Mouse (Mus musculus) mammary gland, adult 2 months (tissue): ENCODE results near the gene Mfn1. TPM values are rescaled to one million over a fixed set of nuclear protein-coding genes. Genes with fewer than 3 reads are reported as not detected.

ENCODE experiments used
- polyA plus RNA-seq: library from polyadenylated mRNA; depleted of rRNA; stranded (reverse); fragments of >200 nt; gene quantifications from 2 replicates; pipeline ENCODE4 v1.2.3, GENCODE M21; 2012; ENCODE audit warnings: low replicate concordance; rRNA removed

Gene Mfn1
- 5.9 and 19.4 TPM in 2 replicates for polyA plus RNA-seq

GRCm38 (mm10) chr3:32529303-32529898 is at the start of gene Mfn1:
Gene Mfn1 (plus strand): TSS chr3:32529465.

GRCm38 (mm10) chr3:32492097-32493090 is 36.9 kb upstream of the Mfn1 start, which contains the start of gene Kcnmb3:
Gene Kcnmb3 (minus strand): TSS chr3:32492231.

GRCm38 (mm10) chr3:32509496-32510374 is 19.5 kb upstream of the Mfn1 start, which contains the start of gene Zfp639:
Gene Zfp639 (plus strand): TSS chr3:32510259.

GRCm38 (mm10) chr3:32616331-32617052 is 87.2 kb downstream of the Mfn1 start, which contains the start of gene Gnb4:
Gene Gnb4 (minus strand): TSS chr3:32616585.

Other genes starting within 250 kb of the Mfn1 start
- 9.7 and 10.3 TPM in 2 replicates for gene Zmat3, start 163.5 kb upstream of the Mfn1 start, polyA plus RNA-seq
- 3.4 and 9.5 TPM in 2 replicates for gene Pik3ca, start 131.8 kb upstream of the Mfn1 start, polyA plus RNA-seq
- 0.10 TPM in 1 of 2 replicates, not detected in the other for gene Kcnmb3, start 37.2 kb upstream of the Mfn1 start, polyA plus RNA-seq
- gene Zfp639, start 19.2 kb upstream of the Mfn1 start, polyA plus RNA-seq, result 18.3 and 32.3 TPM in 2 replicates
- gene Gnb4, start 87.1 kb downstream of the Mfn1 start, polyA plus RNA-seq, result 25.3 and 55.8 TPM in 2 replicates
- 12.4 and 16.5 TPM in 2 replicates for gene Actl6a, start 176.8 kb downstream of the Mfn1 start, polyA plus RNA-seq
- 212 and 407 TPM in 2 replicates for gene Ndufb5, start 207.5 kb downstream of the Mfn1 start, polyA plus RNA-seq
- 1.5 and 4.4 TPM in 2 replicates for gene Mrpl47, start 208.1 kb downstream of the Mfn1 start, polyA plus RNA-seq